Mouse (Mus musculus) bone marrow, adult 2 months (tissue): ENCODE measurements around the gene Atp8b4.

Source experiments
- CTCF ChIP-seq: fragments of 200-500 bp; IDR thresholded peaks from 2 replicates; pipeline ENCODE4 v1.5.1; 2011; ENCODE audit warnings: low read length, control low read depth; ENCODE audit not compliant: control insufficient read depth, insufficient read depth
- POLR2A ChIP-seq: fragments of 200-500 bp; IDR thresholded peaks from 2 replicates; pipeline ENCODE4 v1.6.1; 2011; ENCODE audit warnings: low read depth, mild to moderate bottlenecking, control low read depth, low read length, borderline replicate concordance; ENCODE audit not compliant: control insufficient read depth

- TF ChIP-seq CTCF (no peak), POLR2A (no peak)
Observed at GRCm38 (mm10) chr2:126358741-126359140, 141.7 kb downstream of the Atp8b4 start.
